8 mouse cellular contexts compared by ENCODE assay signal in genomic region chr7:130681798-130682197, GRCm38 (mm10).
DNase-seq lines count a peak whose midpoint lies in the region; ATAC-seq and TF ChIP-seq lines count a peak whose summit lies in the region.
"Had no signal": no experiment of that assay in that cellular context is flagged by ENCODE, and none has a peak within 500 bp of the region (broad histone marks: within the 10 kb centered on the region; RNA-seq: fewer than 3 reads in every experiment).

No protein-coding gene starts in this region.

- H3K4me2 ChIP-seq in heart, embryonic 15.5 days: no peak overlapping the region

- H3K36me3 ChIP-seq in heart, embryonic 15.5 days: peaks cover 4% of the 10 kb centered on the region

- 24% methylated on average over 4 of the region's 4 CpGs for WGBS in heart, embryonic 15.5 days

- peaks cover 38% of the 10 kb centered on the region for H3K4me1 ChIP-seq in heart, embryonic 15.5 days (replicated peaks)

- ATAC-seq in heart, embryonic 15.5 days (replicated peaks; ENCODE audit: insufficient number of reproducible peaks, insufficient read depth, low FRiP score, low read depth): peak; percentile 86

- no peak overlapping the region for H3K9ac ChIP-seq in heart, embryonic 15.5 days

- peak; percentile 62 for DNase-seq in testis, postnatal 10 days (ENCODE audit: low spot score)
- no peak for DNase-seq in testis, postnatal 14 days (ENCODE audit: low spot score)
- DNase-seq in cerebellum, postnatal 25 days: peak; percentile 79 to 91
- peak; percentile 76 to 84 for DNase-seq in left cerebral cortex, adult 2 months (ENCODE audit: extremely low spot score in 1 of 2, low spot score in 2 of 2)
- DNase-seq in embryo, embryonic 10 days (ENCODE audit: low spot score): no peak
- DNase-seq in thymus, postnatal 0 days (ENCODE audit: low spot score): no peak

- H3K4me3 ChIP-seq in heart, embryonic 15.5 days: no peak overlapping the region
- no peak overlapping the region for H3K4me3 ChIP-seq in left cerebral cortex, adult 2 months
- H3K4me3 ChIP-seq: megakaryocyte, embryonic 14.5 days had no signal

- H3K27me3 ChIP-seq in heart, embryonic 15.5 days: no peaks in the 10 kb centered on the region

- intact Hi-C loops in left cerebral cortex, adult 2 months (cut with DNase I): loop anchor here (5.0 kb wide), 1 partner anchor 79 kb away; no protein-coding TSS in a partner anchor

- H3K9me3 ChIP-seq in heart, embryonic 15.5 days (replicated peaks): no peaks in the 10 kb centered on the region

- TF ChIP-seq CTCF in left cerebral cortex, adult 2 months (IDR thresholded peaks at IDR 0.05): no peak

- H3K27ac ChIP-seq in heart, embryonic 15.5 days: peak overlapping the region; percentile 76
- no peak overlapping the region; the same call in 1 of the 2 replicates for H3K27ac ChIP-seq in left cerebral cortex, adult 2 months

Comparison
In these comparisons a context has a peak if more than half of its experiments do, and no peak if none do; other contexts are left out.
1. DNase-seq: peak in testis, postnatal 10 days (single experiment), cerebellum, postnatal 25 days (2 of 2) and left cerebral cortex, adult 2 months (2 of 2); none in testis, postnatal 14 days (single experiment), embryo, embryonic 10 days (single experiment) and thymus, postnatal 0 days (single experiment).